Mouse (Mus musculus) testis, adult 2 months (tissue): ENCODE measurements around the gene Nans. TPM values are rescaled to one million over a fixed set of nuclear protein-coding genes. Genes with fewer than 3 reads are reported as not detected.
A peak's percentile ranks its signal among the peaks of the same experiment; 100 is the strongest.

ENCODE experiments used
- H3K27ac ChIP-seq: fragments of 200-500 bp; 2 replicates; pipeline ENCODE4 v1.5.1; 2012; ENCODE audit warnings: low read depth, low read length; ENCODE audit not compliant: control insufficient read depth, insufficient read depth
- H3K27me3 ChIP-seq: fragments of 200-500 bp; 2 replicates; pipeline ENCODE4 v1.6.1; 2012; ENCODE audit warnings: mild to moderate bottlenecking, low read length, moderate library complexity; ENCODE audit not compliant: control insufficient read depth, insufficient read depth
- H3K36me3 ChIP-seq: fragments of 200-500 bp; 2 replicates; pipeline ENCODE4 v1.6.1; 2012; ENCODE audit warnings: mild to moderate bottlenecking, low read length; ENCODE audit not compliant: control insufficient read depth, insufficient read depth
- H3K4me1 ChIP-seq: fragments of 200-500 bp; 2 replicates; pipeline ENCODE4 v1.6.1; 2012; ENCODE audit warnings: low read length; ENCODE audit not compliant: control insufficient read depth, insufficient read depth
- H3K4me3 ChIP-seq: fragments of 200-500 bp; 2 replicates; pipeline ENCODE4 v1.5.1; 2012; ENCODE audit warnings: low read depth, mild to moderate bottlenecking, low read length, moderate library complexity, mixed read lengths; ENCODE audit not compliant: control insufficient read depth
- CTCF ChIP-seq: fragments of 200-500 bp; IDR thresholded peaks from 2 replicates; pipeline ENCODE4 v1.5.1; 2012; ENCODE audit warnings: low read depth, mild to moderate bottlenecking, inconsistent platforms, low read length, moderate library complexity; ENCODE audit not compliant: control insufficient read depth, insufficient read depth, insufficient replicate concordance
- POLR2A ChIP-seq: fragments of 200-500 bp; IDR thresholded peaks from 2 replicates; pipeline ENCODE4 v1.6.1; 2012; ENCODE audit warnings: low read depth, mild to moderate bottlenecking, inconsistent platforms, low read length, moderate library complexity; ENCODE audit not compliant: control insufficient read depth
- polyA plus RNA-seq: library from polyadenylated mRNA; depleted of rRNA; stranded (reverse); fragments of >200 nt; gene quantifications from 2 replicates; pipeline ENCODE4 v1.2.3, GENCODE M21; 2012

Gene Nans
- polyA plus RNA-seq, 1 experiment, result 9.5 TPM

GRCm38 (mm10) chr4:46526226-46526625 lies 37.2 kb downstream of the Nans start:
- no peak overlapping the region for H3K27ac ChIP-seq
- no peaks in the 10 kb centered on the region for H3K36me3 ChIP-seq
- H3K4me3 ChIP-seq, result no peak overlapping the region
- TF ChIP-seq POLR2A (no peak), CTCF (no peak)
- H3K4me1 ChIP-seq, result peaks cover 6% of the 10 kb centered on the region
- H3K27me3 ChIP-seq, result no peaks in the 10 kb centered on the region

- H3K27ac ChIP-seq, result no peak overlapping the region
- H3K27me3 ChIP-seq, result no peaks in the 10 kb centered on the region
- peaks cover 6% of the 10 kb centered on the region for H3K4me1 ChIP-seq
- H3K36me3 ChIP-seq, result no peaks in the 10 kb centered on the region
- no peak overlapping the region for H3K4me3 ChIP-seq
- TF ChIP-seq POLR2A (no peak), CTCF (no peak; the same call in 1 of the 2 replicates)
Observed at GRCm38 (mm10) chr4:46526798-46527557, 37.9 kb downstream of the Nans start.

DNA sequence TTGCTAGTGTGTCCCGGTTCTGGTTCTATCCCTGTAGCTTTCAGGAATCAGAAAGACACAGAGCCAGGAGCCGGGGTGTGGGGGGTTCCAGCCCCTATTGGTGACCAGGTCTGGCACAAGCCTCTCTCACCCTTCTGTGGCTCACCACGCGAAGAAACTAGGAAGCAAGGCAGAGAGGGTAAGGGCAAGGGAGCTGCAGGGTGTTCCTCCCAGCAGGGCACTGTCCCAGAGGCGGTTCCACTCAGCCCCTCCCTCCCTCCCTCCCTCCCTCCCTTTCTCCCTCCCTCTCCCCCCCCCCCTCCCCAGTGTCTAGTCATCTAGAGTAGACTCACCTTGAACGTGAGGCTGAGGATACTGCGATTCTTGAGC lies 38.5 kb downstream of the Nans start:
- Histone ChIP-seq H3K27me3 (no peaks in the 10 kb centered on the region), H3K27ac (no peak overlapping the region), H3K4me3 (no peak overlapping the region), H3K36me3 (peaks cover 1% of the 10 kb centered on the region; the same call in 1 of the 2 replicates), H3K4me1 (peaks cover 6% of the 10 kb centered on the region)
- TF ChIP-seq CTCF (no peak), POLR2A (no peak)

DNA sequence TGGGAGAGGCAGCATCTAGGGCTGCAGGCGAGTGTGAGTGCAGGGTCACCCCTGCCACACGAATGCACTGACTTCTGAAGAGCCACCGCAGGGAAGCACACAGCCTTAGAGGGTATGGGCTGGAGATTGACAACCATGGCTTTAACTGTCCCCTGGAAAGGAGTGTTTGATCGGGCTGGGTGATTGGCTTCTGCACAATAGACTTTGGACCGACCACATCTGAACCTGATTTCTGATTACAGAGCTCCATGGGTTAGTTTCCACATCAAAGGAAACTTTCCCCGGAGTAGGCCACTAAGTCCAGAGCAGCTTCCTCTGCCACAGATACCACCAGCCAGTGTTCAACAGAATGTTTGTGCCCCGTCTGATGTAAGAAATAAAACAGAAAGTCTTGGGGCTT lies 40.7 kb downstream of the Nans start:
- peaks cover 2% of the 10 kb centered on the region; the same call in 1 of the 2 replicates for H3K36me3 ChIP-seq
- no peaks in the 10 kb centered on the region for H3K27me3 ChIP-seq
- TF ChIP-seq CTCF, result no peak
- no peak for TF ChIP-seq POLR2A
- no peak overlapping the region for H3K27ac ChIP-seq
- H3K4me1 ChIP-seq, result peaks cover 17% of the 10 kb centered on the region
- no peak overlapping the region for H3K4me3 ChIP-seq

- Histone ChIP-seq H3K4me3 (no peak overlapping the region), H3K4me1 (peaks cover 25% of the 10 kb centered on the region), H3K27ac (no peak overlapping the region), H3K36me3 (peaks cover 2% of the 10 kb centered on the region; the same call in 1 of the 2 replicates), H3K27me3 (no peaks in the 10 kb centered on the region)
- TF ChIP-seq POLR2A (no peak), CTCF (no peak)
Observed at GRCm38 (mm10) chr4:46532511-46532910, 43.5 kb downstream of the Nans start.

- peaks cover 2% of the 10 kb centered on the region; the same call in 1 of the 2 replicates for H3K36me3 ChIP-seq
- H3K27me3 ChIP-seq, result no peaks in the 10 kb centered on the region
- peak overlapping the region; percentile 24 for H3K4me3 ChIP-seq
- no peak overlapping the region for H3K27ac ChIP-seq
- TF ChIP-seq CTCF, result no peak
- no peak for TF ChIP-seq POLR2A
- peaks cover 24% of the 10 kb centered on the region for H3K4me1 ChIP-seq
Observed at GRCm38 (mm10) chr4:46532926-46533325, 43.9 kb downstream of the Nans start.

- TF ChIP-seq CTCF, result no peak
- no peak; the same call in 1 of the 2 replicates for TF ChIP-seq POLR2A
- Histone ChIP-seq H3K4me3 (peak overlapping the region; percentile 88), H3K27me3 (no peaks in the 10 kb centered on the region)
Observed at GRCm38 (mm10) chr4:46533934-46534720, 45.1 kb downstream of the Nans start.

More at GRCm38 (mm10) chr4:46533934-46534720, 45.1 kb downstream of the Nans start:
- H3K36me3 ChIP-seq, result peaks cover 2% of the 10 kb centered on the region; the same call in 1 of the 2 replicates
- H3K27ac ChIP-seq, result peak overlapping the region; percentile 65
- peaks cover 23% of the 10 kb centered on the region for H3K4me1 ChIP-seq
